Mouse (Mus musculus): ENCODE results near the gene Faim2. TPM values are rescaled to one million over a fixed set of nuclear protein-coding genes. Genes with fewer than 3 reads are reported as not detected.

Gene Faim2
- total RNA-seq (2021) = under 1 TPM; 0.22 to 0.28 TPM
- long read RNA-seq, experiment 1 = 0 reads
- long read RNA-seq, experiment 2 = 0 reads

DNA sequence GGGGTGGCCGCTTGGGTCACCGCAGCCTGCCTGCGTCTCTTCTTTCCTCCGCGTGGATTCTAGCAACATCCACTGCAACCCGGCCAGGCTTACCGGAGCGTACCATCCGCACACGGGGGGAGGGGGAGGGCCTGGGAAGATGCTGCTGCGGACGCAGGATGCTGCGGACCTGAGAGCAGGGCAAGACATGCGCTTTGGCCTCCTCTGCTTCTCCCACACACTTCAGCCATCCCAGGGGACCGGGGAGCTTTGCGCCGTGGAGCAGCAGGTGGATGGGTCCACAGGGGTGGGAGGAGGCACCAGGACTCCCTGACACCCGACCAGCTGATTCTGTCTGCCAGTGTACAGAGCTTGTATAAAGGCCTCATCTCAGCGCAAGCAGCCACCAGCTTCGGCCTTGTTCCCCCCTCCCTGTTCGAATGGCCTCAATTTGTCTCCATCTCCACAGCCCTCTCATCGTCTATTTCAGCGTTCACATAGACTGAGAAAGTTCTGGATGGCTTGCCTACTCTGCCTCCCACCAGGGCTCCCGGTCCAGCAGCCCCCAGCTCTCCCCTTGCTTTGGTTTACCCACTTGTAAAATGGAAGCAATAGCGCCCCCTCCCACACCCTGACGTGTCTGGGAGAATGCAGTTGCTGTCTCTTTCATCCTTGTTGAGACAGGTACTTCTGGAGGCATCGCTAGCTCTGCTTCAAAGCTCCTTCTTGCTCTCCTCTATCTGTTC lies at the start of gene Faim2:
Gene Faim2 (minus strand): TSS at position 537 of the 725 bp plus-strand sequence.
- DNase-seq = no peak

DNA sequence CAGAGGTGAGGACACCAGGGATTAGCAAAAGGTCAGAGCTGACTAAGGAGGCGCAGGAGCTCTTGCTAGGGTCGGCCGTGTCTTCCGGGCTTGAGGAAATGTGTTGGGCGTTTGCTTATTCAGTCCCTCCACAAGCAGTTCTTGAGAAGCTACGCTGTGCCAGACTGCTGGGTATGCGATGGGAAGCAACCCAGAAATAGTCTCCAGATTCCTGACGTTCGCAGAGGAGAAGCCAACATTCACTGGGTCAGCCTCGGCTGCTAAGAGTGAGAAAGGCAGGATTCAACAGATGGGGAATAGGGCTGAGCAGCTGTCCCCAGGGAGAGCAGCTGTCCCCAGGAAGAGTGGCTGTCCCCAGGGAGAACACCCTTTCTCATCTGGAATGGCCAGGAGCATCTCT lies 41.2 kb upstream of the Faim2 start:
- no peak for DNase-seq

DNA sequence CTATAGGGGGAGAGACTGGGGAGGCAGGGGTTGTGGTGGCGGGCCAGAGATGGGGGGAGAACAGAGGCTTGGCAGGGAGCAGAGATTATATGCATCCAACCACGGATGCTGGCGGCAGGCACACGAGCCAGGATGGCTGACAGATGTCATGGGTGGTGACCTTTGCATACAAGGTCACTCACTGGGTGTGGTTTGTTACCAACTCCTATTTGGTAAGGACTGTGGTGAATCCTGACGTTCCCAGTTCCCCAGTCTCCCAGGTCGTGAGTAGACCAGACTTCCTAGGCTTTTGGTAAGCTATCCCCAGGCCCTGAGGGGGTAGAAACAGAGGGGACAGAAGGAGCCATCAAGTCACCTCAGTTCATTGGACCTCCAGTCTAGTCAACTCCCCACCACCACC lies 40.7 kb upstream of the Faim2 start:
- DNase-seq = no peak

DNA sequence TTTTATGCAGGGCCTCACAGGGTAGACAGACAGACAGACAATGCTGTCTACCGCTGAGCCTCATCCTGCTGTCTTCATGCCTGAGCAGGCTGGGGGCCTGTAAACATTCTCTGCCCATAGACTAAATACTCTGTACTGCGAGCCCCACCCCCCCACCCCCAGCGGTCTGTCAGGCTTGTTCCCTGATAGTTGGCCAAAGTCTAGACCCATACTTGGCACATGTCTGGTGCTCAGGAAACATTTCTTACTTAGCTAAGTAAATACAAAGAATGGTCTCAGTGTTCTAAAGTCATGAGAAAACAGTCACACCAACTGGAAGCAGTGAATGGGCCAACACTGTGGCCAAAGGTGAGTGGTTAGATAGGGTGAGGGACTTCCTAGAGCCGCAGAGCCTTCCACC lies 39.4 kb upstream of the Faim2 start:
- DNase-seq = no peak

DNA sequence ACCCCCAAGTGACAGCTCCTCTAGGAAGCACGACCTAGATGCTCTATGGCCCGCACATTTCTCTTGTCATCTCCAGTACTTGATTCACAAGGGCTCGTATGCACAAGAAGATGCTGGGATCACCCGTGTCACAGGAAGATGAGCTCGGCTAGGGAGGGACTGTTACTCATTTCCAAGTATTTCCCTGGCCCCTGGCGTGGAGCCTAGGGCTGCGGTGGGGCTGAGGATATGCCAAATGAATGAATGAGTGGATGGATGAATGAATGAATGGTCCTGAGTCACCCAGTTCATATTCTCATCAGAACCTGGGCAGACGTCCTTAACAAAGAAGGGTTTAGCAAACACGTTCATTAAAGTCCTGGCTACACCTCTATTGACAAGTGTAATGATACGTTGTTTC lies 32.3 kb upstream of the Faim2 start:
- no peak for DNase-seq

DNA sequence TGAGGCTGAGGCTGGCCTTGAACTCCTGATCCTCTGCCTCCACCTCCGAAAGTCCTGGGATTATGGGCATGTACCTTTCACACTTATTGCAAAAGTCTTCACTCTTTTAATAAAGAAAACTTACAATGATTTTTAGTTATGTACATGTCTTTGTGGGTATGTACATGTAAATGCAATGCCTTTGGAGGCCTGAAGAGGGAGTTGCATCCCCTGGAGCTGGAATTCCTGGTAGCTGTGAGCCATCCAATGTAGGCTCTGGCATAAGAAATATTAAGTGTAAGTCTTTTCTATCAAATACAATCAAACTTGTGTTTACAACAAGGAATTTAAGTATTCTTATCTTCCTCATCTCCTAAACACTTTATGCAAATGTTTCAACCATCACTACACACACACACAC lies 31.0 kb upstream of the Faim2 start:
- no peak for DNase-seq

DNA sequence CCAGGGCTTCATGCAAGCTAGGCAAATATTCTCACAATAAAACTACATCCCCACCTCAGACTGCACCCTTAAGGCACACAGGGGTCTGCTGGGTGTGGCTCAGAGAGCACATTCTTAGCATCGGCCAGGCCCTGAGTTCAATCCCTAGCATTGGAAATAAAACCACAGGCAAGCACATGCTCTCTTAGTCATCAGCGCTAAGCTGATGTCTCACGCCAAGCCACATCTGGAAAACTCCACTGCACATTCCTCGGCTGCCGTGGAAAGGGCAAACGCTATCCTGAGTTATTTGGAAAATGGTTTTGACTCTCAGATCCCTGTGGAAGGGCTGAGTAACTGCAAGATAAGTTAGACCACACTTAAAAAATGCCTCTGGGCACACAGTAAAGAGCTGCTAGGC lies 25.8 kb upstream of the Faim2 start:
- DNase-seq = no peak

DNA sequence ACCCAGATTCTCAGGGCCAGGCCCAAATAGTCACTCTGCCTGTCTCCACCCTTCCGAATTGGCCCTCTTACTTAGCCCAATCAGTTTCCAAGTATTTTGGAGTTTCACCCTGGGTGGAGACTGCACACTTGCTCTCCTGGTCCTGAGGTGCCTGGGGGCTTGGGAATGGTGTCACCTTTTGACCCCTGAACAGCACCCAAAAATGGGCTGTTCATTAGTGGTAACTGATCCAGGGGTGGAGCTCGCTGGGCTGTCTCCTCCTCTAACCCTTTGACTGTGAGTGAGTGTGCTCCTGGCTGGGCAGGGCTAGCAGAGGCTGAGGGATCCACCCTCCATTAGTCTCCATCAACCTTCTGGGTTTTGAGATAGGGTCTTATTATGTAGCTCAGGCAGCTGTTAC lies 21.9 kb upstream of the Faim2 start:
- peak in 1 of 2 experiments; percentile 7 for DNase-seq

DNA sequence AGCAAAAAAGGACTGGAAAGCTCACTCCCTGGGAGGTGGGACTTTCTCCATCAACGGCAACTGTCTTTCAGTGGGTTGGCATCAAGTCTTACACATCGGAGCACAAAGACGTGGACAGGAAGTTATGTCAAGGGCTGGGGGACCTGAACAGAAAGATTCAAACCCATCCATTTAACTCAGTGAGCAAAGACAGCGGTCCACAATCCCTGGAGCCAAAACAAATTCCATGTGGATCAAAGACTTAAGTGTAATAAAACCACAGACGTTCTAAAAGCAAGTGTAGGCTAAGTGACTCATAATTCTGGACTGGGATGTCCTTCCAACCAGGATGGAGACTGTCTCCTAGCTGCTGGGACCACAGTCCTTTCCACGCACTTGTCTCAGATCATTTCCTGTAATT lies 19.8 kb upstream of the Faim2 start:
- no peak for DNase-seq

DNA sequence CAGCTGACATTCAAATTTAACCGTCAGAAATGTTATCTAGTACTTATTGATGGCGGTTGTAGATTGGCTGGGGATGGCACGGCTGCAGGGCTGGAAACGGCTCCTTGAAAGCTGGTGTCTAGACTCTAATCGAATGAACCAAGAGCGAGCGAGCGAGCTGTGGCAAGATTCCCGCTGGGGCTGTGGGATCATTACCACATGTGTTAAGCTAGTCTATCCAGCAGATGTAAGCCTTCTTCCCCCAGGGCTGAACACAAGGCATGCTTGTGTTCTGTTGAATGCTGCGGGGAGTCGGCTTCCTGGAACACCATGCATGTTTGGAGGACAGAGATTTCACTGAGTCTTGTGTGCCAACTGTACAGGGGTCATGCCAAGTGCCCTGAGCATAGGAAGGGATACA lies 18.6 kb upstream of the Faim2 start:
- DNase-seq = no peak

DNA sequence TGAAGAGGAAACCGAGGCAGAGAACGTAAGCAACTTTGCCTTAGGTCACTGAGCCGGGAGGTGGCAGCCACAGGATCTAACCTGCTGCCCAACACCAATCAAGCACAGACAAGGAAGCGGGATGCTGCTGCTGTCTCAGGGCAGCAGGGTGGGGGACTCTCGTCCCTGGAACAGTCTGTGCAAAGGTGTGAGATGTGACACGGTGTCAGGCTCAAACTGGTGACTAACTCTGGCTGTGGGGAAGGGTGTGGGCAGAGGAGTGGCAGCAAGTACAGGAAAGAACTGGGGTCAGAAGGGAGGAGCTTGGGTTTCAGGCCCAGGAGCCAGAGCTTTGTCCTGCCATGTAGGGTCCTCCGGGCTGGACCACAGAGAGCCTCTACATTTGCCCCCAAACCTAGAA lies 16.1 kb upstream of the Faim2 start:
- DNase-seq = no peak

DNA sequence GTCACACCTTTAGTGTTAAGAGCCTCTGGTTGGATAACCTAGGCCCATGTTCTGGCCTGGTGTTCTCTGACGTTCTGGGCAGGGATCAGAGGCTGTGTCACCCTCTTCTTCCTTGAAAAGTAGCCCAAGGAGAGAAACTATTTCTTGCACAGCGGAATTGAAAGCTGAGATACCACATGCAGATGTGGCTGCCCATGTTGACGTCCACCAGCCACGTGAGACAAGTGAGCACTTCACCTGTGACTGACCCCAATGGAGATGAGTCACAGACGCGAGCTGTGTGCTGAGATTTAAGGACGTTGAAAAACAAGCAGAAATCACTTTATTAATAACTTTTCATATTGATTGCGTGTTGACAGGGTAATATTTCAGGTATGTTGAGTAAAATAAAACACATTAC lies 11.9 kb upstream of the Faim2 start:
- DNase-seq = no peak

DNA sequence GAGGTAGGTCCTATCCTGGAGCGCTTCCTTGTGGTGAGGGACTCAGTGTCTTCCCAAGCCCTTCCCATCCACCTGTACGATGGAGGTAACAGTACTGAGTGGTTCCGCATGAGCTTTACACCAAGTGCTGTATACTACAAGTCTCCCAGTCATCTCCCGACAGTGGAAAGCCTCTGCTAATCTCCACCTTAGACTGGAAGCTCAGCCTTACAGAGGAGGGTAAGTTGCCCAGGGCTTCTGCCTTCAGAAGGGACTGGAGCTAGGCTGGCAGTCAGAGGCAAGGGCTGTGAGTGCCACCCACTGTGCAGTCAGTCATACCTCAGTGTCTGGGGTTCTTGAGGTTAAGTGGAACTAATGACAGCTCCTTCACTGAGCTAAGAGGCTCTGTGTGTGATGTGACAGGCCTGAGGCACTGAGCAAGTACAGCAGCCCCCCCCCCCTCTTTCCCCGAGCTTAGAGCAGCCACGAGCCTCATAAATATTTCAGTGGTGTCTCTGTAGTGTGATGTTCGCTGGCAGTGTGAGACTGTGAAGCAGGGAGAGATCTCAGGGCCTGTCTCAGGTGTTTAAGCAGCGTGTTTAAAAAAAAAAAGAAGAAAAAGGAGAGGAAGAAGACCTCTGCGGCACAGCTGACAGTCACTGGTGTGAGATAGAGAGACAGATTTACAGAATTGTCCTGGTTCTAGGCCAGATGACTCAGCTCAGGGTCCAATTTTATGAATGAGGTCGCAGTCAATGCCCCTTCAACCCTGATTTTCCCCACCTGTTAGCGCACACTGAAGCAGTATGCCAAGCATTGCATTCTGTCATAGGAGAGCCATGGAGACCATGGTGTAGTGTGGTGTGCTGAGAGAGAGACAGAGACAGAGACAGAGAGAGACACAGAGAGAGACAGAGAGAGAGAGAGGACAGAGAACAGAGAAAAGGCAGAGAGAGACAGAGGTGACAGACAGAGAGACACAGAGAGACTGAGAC lies 9.2 kb upstream of the Faim2 start:
- no peak for DNase-seq

DNA sequence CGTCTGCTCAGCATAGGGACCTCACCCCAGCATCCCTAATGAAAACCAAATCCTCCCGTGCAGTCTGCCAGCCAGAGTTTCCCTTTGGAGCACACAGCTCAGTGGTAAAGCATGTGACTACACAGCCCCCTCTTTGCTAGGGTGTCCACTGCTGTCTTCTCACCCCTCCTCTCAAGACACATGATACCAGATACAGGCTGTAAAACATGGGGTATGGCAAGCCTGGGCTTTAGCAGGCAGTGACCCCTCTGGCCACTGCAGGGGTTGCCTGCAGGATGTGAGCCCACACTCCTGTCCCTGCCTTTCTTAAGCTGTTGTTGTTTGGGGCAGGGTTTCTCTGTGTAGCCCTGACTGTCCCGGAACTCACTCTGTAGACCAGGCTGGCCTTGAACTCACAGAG lies 4.1 kb upstream of the Faim2 start:
- no peak for DNase-seq

DNA sequence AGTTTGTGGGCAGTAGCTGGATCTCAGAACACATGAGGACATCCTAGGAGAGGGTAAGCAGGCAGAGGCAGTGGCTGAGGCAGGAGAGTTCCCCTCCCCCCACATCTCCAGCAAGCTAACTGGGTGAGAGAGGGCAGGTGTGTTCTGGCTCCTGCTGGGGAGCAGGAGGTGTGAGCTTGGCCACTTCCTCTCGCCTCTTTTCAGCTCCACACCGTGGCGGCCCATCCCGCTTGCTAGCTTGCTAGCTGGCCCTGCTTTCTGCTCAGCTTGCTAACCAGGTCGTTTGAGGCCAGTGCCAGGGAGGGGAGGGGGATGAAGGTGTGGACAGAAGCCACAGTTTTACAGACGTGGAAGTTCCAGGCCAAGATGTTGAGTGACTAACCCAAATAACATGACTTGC lies 3.2 kb upstream of the Faim2 start:
- no peak for DNase-seq

DNA sequence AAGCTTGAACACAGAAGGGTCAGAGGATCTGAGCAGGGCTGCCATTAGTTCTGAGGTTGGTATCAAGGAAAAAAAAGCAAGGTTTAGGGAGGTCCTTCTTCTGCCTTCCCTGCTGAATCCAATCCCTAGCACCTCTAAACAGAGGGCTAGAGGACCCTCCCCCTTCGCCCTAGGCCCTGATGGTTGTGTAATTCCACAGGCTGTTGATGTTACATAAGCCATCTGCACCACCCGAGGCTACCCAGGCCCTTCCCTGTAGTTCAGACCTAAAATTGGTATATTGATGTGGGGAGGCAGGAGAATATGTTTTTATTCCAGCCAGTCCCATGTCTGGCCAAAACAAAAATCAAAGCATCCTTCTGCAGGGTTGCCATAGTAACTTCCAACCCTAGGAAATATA lies 1.3 kb downstream of the Faim2 start:
- DNase-seq = no peak

DNA sequence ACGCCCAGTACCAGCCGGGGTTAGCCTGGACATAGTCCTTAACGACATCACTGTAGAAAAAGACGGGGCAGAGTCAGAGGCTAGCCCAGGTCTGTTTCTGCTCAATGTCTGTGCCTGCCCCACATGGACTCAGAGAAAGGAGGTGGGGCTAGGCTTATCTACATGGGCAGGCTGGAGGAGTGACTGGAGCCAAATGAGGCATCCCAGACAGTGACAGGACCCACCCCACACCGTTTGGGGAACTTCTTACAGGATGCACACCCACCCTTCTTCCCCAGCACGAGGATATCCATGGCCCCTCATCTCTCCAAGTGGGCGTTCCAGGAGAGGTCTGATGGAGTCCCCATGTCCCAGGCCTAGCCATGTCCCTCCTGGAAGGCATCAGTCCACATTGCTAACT lies 7.7 kb downstream of the Faim2 start:
- no peak for DNase-seq

DNA sequence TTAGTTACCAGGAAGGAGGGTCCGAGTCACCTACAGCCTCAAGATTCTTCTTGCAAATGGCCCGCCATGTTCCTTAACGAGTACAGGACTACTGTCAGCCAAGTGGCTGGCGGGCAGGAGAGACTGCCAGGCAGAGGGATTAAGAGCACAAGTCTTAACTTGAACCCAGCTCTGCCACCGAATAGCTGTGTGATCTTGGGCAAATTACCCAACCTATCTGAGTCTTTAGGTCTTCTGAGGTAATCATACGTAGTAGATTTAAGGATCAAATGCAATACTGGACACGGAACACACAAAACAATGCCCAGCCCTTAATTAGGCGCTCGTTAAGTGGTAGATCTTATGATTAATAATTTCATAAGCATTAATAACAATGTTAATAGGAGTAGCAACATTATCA lies 8.3 kb downstream of the Faim2 start:
- DNase-seq = no peak

DNA sequence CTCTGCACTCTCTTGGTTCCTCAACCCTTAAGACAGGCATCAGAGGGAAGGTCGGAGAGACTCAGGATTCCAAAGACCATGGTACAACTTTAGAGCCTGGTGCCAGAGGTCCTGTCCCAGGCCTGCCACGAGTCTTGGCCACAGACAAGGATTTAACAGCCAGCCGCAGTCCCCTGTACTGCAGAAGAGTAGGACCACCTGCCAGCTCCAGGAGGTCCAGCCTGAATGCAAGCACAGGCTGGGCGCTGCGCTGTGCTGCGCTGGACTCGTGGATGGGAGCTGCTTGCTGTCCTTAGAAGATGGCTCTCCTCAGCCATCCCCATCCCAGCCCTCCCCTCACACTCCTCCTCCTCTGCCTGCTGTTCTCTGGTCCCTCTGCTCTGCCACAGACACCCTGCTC lies 10.2 kb downstream of the Faim2 start:
- DNase-seq = no peak

DNA sequence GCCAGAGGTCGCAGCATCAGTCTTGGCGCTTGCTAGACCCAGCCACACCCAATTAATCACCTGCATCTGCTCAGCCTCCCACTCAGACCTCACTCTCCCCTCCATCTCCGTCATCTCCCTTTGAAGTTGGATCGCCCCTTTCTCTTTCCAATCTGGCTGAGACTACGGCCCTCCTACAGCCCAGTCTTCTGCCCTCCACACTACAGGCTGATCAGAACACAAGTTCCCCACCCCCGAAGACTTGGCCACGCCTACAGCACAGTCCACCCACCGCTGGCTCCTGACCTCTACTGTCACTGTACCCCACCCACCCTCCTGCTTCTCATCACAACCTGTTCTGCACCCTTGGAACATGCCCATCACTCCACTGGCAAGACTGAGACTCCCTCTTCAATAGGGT lies 11.2 kb downstream of the Faim2 start:
- DNase-seq = no peak

DNA sequence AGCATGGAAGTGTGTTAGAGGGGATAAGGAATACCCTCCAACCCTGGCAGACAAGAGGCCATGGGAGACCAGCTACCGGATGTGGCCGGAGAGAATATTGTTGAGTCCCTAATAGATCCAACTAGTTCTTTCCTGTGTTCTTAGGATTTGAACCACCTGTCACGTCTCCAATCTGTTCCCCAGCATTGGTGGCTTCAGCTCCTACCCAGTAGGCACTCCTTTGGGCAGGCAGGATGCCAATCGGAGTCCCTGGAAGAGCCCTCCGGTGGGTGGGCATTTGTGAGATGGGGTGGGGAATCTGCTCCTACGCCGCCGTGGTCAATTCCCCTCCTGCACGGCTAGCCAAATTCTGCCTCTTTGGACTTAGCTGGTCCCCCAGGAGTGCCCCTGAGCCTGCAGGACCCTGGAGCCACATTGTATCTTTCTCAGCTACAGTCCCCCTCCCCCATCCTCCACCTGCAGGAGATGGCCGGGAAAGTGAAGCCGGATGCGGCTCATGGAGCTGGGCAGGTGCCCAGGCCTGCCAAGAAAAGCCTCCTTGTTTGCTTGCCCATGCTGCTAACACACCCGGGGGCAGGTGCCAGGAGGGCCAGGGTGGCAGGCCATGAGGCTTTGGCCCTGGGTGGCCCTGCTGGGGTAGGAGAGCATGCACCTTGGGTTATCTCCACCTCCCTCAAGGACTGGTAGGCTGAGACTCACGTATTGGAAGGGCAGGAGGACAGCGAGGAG lies 16.0 kb downstream of the Faim2 start:
- no peak for DNase-seq

DNA sequence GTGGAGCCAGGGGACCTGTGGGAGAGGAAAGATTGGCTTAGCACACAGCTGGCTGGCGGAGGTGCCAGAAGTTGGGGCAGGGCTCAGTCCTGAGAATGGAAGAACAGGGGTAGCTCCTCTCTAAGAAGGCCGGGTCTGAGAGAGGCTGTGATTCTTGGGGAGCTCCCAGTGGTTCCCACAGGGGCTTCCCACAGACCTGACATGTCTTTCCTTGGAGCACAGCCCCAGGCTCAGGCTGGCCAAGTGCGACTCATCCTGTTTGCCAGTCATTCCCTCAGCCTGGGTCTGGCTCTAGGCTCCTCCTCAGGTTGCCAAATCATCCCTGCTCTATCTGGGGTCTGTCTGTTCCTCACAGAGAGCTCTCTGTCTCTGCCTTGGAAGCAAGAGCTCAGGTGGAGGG lies 17.3 kb downstream of the Faim2 start:
- no peak for DNase-seq

DNA sequence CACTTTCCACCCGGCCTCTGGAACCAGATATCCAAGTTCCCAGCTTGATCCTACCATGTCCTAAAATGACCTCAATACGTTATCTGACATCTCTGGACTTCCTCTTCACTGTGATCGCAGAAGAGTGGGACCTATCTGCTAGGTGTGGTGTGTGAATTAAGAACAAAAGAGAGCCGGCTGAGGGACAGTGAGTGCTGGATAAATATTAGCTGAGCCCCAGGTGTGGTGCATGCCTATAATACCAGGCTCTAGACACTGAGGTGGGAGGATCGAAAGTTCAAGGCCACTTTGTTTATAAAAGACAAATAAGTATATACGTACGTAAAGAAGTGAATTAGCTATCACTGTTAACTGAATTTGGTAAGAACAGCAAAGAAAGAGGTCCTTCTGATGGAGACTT lies 18.1 kb downstream of the Faim2 start:
- no peak for DNase-seq
